18 mouse cellular contexts compared by ENCODE assay signal in the genomic region with DNA sequence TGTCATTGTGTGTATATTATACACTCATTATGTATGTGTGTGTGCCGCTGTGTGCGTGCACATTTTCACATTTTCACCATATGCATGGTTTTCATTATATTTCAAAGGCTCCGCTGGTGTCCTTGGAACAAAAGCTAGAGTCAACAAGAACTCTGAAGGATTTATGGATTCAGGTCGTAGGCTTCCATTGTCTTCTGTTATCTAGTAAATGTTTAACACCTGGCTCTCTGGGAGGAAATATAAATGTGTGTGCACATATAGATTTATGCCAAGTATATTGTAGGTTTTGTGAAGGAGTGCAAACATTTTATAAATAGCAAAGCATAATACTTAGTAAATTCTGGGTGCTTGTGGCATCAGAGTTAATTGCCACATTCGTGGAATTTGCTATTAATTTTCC.
A peak's percentile ranks its signal among the peaks of the same experiment; 100 is the strongest.
DNase-seq lines count a peak whose midpoint lies in the region; ATAC-seq and TF ChIP-seq lines count a peak whose summit lies in the region.
"Had no signal": no experiment of that assay in that cellular context is flagged by ENCODE, and none has a peak within 500 bp of the region (broad histone marks: within the 10 kb centered on the region; RNA-seq: fewer than 3 reads in every experiment).

No protein-coding gene starts in this region.

- no peaks in the 10 kb centered on the region; the same call in 1 of the 2 replicates for H3K36me3 ChIP-seq in intestine, embryonic 15.5 days
- no peaks in the 10 kb centered on the region for H3K36me3 ChIP-seq in intestine, embryonic 16.5 days (ENCODE audit: control insufficient read depth, insufficient read depth, low read length)
- H3K36me3 ChIP-seq in stomach, postnatal 0 days (ENCODE audit: control insufficient read depth, insufficient read depth, low read length), result no peaks in the 10 kb centered on the region
- H3K36me3 ChIP-seq: forebrain, embryonic 15.5 days had no signal

- ATAC-seq in intestine, embryonic 15.5 days, result peak; percentile 60
- ATAC-seq in intestine, embryonic 16.5 days, result peak; percentile 53
- peak; percentile 38; the same call in 1 of the 2 replicates for ATAC-seq in stomach, postnatal 0 days (ENCODE audit: low FRiP score, low TSS enrichment)
- ATAC-seq: forebrain, embryonic 13.5 days; forebrain, embryonic 15.5 days; forebrain, postnatal 0 days had no signal

- no peak overlapping the region for H3K4me3 ChIP-seq in intestine, embryonic 15.5 days (replicated peaks)
- H3K4me3 ChIP-seq in intestine, embryonic 16.5 days (ENCODE audit: low read length), result no peak overlapping the region
- no peak overlapping the region for H3K4me3 ChIP-seq in stomach, postnatal 0 days (ENCODE audit: low read depth, low read length)
- H3K4me3 ChIP-seq: embryonic facial prominence, embryonic 10.5 days; embryonic facial prominence, embryonic 12.5 days; forebrain, embryonic 13.5 days; forebrain, embryonic 15.5 days had no signal

- DNase-seq in stomach, postnatal 0 days (ENCODE audit: low spot score), result no peak
- no peak for DNase-seq in adrenal gland, adult 18-20 months (ENCODE audit: low spot score in 2 of 2)
- no peak for DNase-seq in left cerebral cortex, adult 8-10 months (ENCODE audit: low spot score in 2 of 2)
- DNase-seq: adrenal gland, adult 8-10 months; adrenal gland, postnatal 14 days; adrenal gland, postnatal 36 days; cerebellum, adult 11-12 months; cerebellum, adult 2 months; cerebellum, adult 9-10 months; cerebellum, postnatal 10 days; cerebellum, postnatal 25 days; forebrain, postnatal 0 days had no signal

- peaks cover 30% of the 10 kb centered on the region for H3K4me1 ChIP-seq in intestine, embryonic 15.5 days (replicated peaks)
- peaks cover 45% of the 10 kb centered on the region for H3K4me1 ChIP-seq in intestine, embryonic 16.5 days (ENCODE audit: control insufficient read depth, insufficient read depth, low read length)
- H3K4me1 ChIP-seq in stomach, postnatal 0 days (replicated peaks; ENCODE audit: control insufficient read depth, insufficient read depth), result no peaks in the 10 kb centered on the region

- no peak overlapping the region for H3K27ac ChIP-seq in intestine, embryonic 15.5 days
- H3K27ac ChIP-seq in intestine, embryonic 16.5 days (ENCODE audit: low read length), result peak overlapping the region; percentile 23; the same call in 1 of the 2 replicates
- H3K27ac ChIP-seq in stomach, postnatal 0 days (replicated peaks), result no peak overlapping the region
- H3K27ac ChIP-seq: embryonic facial prominence, embryonic 10.5 days; embryonic facial prominence, embryonic 12.5 days; forebrain, embryonic 13.5 days; forebrain, embryonic 15.5 days had no signal

- H3K27me3 ChIP-seq in intestine, embryonic 15.5 days (replicated peaks), result no peaks in the 10 kb centered on the region
- H3K27me3 ChIP-seq in intestine, embryonic 16.5 days (replicated peaks; ENCODE audit: control insufficient read depth, insufficient read depth, low read length), result no peaks in the 10 kb centered on the region
- H3K27me3 ChIP-seq in stomach, postnatal 0 days (ENCODE audit: control insufficient read depth, insufficient read depth, low read length), result no peaks in the 10 kb centered on the region
- H3K27me3 ChIP-seq: embryonic facial prominence, embryonic 12.5 days; forebrain, embryonic 13.5 days; forebrain, embryonic 15.5 days had no signal

- H3K4me2 ChIP-seq in intestine, embryonic 15.5 days (replicated peaks), result no peak overlapping the region
- no peak overlapping the region for H3K4me2 ChIP-seq in intestine, embryonic 16.5 days (ENCODE audit: low read depth, low read length)
- no peak overlapping the region for H3K4me2 ChIP-seq in stomach, postnatal 0 days (replicated peaks; ENCODE audit: low read depth)
- H3K4me2 ChIP-seq: embryonic facial prominence, embryonic 12.5 days; forebrain, embryonic 13.5 days; forebrain, embryonic 15.5 days had no signal

- no peak for TF ChIP-seq CTCF in stomach, postnatal 0 days (IDR thresholded peaks at IDR 0.05; ENCODE audit: low read depth)

- H3K9me3 ChIP-seq in intestine, embryonic 15.5 days, result no peaks in the 10 kb centered on the region
- H3K9me3 ChIP-seq in intestine, embryonic 16.5 days (ENCODE audit: control insufficient read depth, low read length), result no peaks in the 10 kb centered on the region
- H3K9me3 ChIP-seq in stomach, postnatal 0 days (ENCODE audit: control insufficient read depth, low read length), result no peaks in the 10 kb centered on the region
- H3K9me3 ChIP-seq: embryonic facial prominence, embryonic 10.5 days; embryonic facial prominence, embryonic 12.5 days; forebrain, embryonic 13.5 days; forebrain, embryonic 15.5 days had no signal

- 44% methylated on average over 5 of the region's 5 CpGs for whole genome bisulfite sequencing in intestine, embryonic 15.5 days
- 50% methylated on average over 5 of the region's 5 CpGs for WGBS in intestine, embryonic 16.5 days
- WGBS in stomach, postnatal 0 days, result 56% methylated on average over 5 of the region's 5 CpGs

- TF ChIP-seq EP300 in stomach, postnatal 0 days (optimal IDR thresholded peaks at IDR 0.05), result no peak

- no peak overlapping the region for H3K9ac ChIP-seq in intestine, embryonic 15.5 days
- no peak overlapping the region for H3K9ac ChIP-seq in intestine, embryonic 16.5 days (ENCODE audit: low read depth, low read length)
- H3K9ac ChIP-seq in stomach, postnatal 0 days (ENCODE audit: low read length), result no peak overlapping the region
- H3K9ac ChIP-seq: embryonic facial prominence, embryonic 12.5 days; forebrain, embryonic 13.5 days; forebrain, embryonic 15.5 days; forebrain, postnatal 0 days had no signal
